Mouse (Mus musculus) lung, embryonic 16.5 days (tissue): ENCODE measurements around the gene Col20a1. TPM values are rescaled to one million over a fixed set of nuclear protein-coding genes. Genes with fewer than 3 reads are reported as not detected.

Experiments
- ATAC-seq: fragments of 200-750 bp; cut with Nextera tagmentation; 2 replicates; pipeline ENCODE4 v1.8.0; 2017; ENCODE audit warnings: low read depth, mild to moderate bottlenecking, moderate library complexity
- H3K27ac ChIP-seq: fragments of 300-500 bp; sonication (generic); 2 replicates; pipeline ENCODE4 v1.5.1; 2014; ENCODE audit warnings: mild to moderate bottlenecking, control low read depth, low read length
- H3K27me3 ChIP-seq: fragments of 300-500 bp; sonication (generic); 2 replicates; pipeline ENCODE4 v1.6.1; 2014; ENCODE audit warnings: low read depth, low read length, mixed read lengths; ENCODE audit not compliant: control insufficient read depth, insufficient read depth
- H3K36me3 ChIP-seq: fragments of 300-500 bp; sonication (generic); 2 replicates; pipeline ENCODE4 v1.6.1; 2014; ENCODE audit warnings: low read length; ENCODE audit not compliant: control insufficient read depth, insufficient read depth
- H3K4me1 ChIP-seq: fragments of 300-500 bp; sonication (generic); replicated peaks from 2 replicates; pipeline ENCODE4 v1.6.1; 2014; ENCODE audit warnings: low read length, mixed read lengths; ENCODE audit not compliant: control insufficient read depth, insufficient read depth
- H3K4me2 ChIP-seq: fragments of 300-500 bp; sonication (generic); 2 replicates; pipeline ENCODE4 v1.6.1; 2014; ENCODE audit warnings: low read depth, low read length, control low read depth
- H3K4me3 ChIP-seq: fragments of 300-500 bp; sonication (generic); 2 replicates; pipeline ENCODE4 v1.5.1; 2014; ENCODE audit warnings: mild to moderate bottlenecking, low read length, control low read depth
- H3K9ac ChIP-seq: fragments of 300-500 bp; sonication (generic); 2 replicates; pipeline ENCODE4 v1.6.1; 2014; ENCODE audit warnings: low read length, control low read depth
- H3K9me3 ChIP-seq: fragments of 300-500 bp; sonication (generic); 2 replicates; pipeline ENCODE4 v1.6.1; 2016; ENCODE audit warnings: low read length; ENCODE audit not compliant: control insufficient read depth
- WGBS: fragments of 180-500 bp; shearing (Covaris S2); extraction: QIAGEN DNeasy Blood & Tissue Kit; methylation state at CpG from one replicate; pipeline ENCODE4 v1.1.7; 2014; 5-methylcytosine and 5-hydroxymethylcytosine counted together
- polyA plus RNA-seq: library from polyadenylated mRNA; unstranded; fragments of >200 nt; fragmentation: Nextera tagmentation; extraction: Ambion mirVana; gene quantifications from 2 replicates; pipeline ENCODE4 v1.2.1, GENCODE M21; 2015

The Col20a1 gene
- polyA plus RNA-seq, 1 experiment from 2014 or later = 0.09 TPM

DNA sequence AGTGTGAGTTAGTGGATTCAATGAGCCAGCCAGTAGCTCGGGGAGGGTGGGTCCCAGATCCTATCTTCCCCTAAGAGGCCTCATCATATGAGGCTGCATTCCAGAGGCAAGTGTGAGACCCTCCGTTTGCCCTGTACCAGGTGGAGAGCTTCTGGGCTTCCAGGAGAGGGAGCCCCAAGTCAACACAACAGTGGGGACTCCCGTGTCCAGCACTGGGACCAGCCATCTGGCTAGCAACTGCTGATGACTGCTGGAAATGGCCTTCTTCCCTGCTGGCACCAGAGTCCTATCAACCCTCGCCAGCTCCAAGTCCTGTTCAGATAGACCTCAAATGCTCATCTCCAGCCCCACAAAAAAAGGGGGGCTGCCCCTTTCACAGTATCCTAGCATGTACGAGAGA lies 46.1 kb downstream of the Col20a1 start:
- peaks cover 5% of the 10 kb centered on the region; the same call in 1 of the 2 replicates for H3K27me3 ChIP-seq

DNA sequence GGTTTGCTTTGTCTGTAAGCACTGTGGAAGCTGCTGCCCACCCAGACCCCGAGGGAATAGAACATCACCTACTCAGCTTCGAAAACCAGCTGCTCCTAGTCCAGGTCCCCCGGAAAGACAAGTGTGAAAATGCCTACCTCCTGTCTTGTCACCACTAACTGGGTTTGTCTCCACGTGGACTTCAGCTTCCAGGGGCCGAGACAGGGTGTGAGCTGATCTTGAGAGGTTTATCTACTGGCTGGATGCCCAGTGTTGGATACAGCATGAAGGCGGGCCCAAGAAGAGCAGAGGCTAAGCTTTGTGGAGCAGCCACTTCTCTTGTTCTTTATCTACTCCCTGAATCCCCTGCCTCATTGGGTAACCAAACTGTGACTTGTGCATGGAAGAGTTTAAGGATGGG lies 47.0 kb downstream of the Col20a1 start:
- ATAC-seq = 0 out of 2 replicates have a peak, but pooled peaks have one; percentile 34
- Histone ChIP-seq H3K4me1 (no peaks in the 10 kb centered on the region), H3K9me3 (no peaks in the 10 kb centered on the region), H3K9ac (no peak overlapping the region), H3K4me2 (no peak overlapping the region), H3K27me3 (peaks cover 13% of the 10 kb centered on the region), H3K4me3 (no peak overlapping the region), H3K36me3 (no peaks in the 10 kb centered on the region), H3K27ac (no peak overlapping the region)
- WGBS = 20% methylated on average over 6 of the region's 6 CpGs

More for the DNA sequence above, 46.1 kb downstream of the Col20a1 start:
- no peak for ATAC-seq
- Histone ChIP-seq H3K36me3 (no peaks in the 10 kb centered on the region), H3K9ac (no peak overlapping the region), H3K4me1 (no peaks in the 10 kb centered on the region), H3K9me3 (no peaks in the 10 kb centered on the region), H3K4me2 (no peak overlapping the region), H3K27ac (no peak overlapping the region), H3K4me3 (no peak overlapping the region)
- 30% methylated on average over 5 of the region's 5 CpGs for WGBS

DNA sequence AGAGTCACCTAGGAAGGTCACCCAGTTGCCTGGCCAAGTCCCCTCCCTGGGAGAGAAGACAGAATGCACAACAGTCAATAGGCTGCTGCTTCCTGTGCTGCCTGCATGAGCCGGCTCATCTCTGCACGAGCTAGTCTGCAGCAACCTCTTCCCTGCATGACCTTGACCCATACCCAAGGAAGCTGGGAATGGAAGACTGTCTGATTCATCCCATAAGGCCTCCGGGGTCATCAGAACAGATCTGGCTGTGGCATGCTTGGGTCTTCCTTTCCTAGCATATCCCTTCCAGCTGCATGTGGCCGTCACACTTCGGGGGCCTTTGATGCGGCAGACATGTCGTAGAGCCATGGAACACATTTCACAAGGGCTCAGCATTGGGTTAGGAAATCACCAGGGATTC lies 48.9 kb downstream of the Col20a1 start:
- WGBS = 71% methylated on average over 7 of the region's 7 CpGs
- ATAC-seq = no peak

DNA sequence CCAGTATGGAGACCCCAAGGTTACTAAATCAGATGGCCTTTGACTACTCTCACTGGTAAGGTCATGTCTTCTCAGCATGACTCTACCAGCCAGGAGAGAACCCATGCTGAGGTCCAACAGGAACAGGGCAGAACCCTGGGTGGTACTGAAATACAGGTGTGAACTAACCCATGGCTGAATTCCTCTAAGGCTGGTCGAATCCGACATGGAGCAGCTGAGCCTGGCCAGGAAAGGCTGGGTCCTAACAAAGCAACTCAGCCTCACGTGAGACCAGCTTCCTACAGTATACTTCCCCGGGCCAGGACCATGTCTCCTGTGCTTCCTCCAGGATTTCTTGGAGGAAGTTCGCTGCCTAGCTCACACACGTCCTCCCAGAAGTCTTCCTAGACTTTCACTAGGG lies 50.2 kb downstream of the Col20a1 start:
- no peak for ATAC-seq
- Histone ChIP-seq H3K9ac (no peak overlapping the region), H3K27ac (no peak overlapping the region), H3K9me3 (no peaks in the 10 kb centered on the region), H3K4me1 (peaks cover 3% of the 10 kb centered on the region; the same call in 1 of the 2 replicates), H3K4me3 (no peak overlapping the region), H3K27me3 (peaks cover 41% of the 10 kb centered on the region), H3K36me3 (no peaks in the 10 kb centered on the region), H3K4me2 (no peak overlapping the region)
- 69% methylated on average over 6 of the region's 6 CpGs for WGBS

More for the DNA sequence above, 48.9 kb downstream of the Col20a1 start:
- Histone ChIP-seq H3K27ac (no peak overlapping the region), H3K4me1 (peaks cover 3% of the 10 kb centered on the region; the same call in 1 of the 2 replicates), H3K27me3 (peaks cover 32% of the 10 kb centered on the region), H3K9ac (no peak overlapping the region), H3K4me2 (no peak overlapping the region), H3K4me3 (no peak overlapping the region), H3K36me3 (no peaks in the 10 kb centered on the region), H3K9me3 (no peaks in the 10 kb centered on the region)

DNA sequence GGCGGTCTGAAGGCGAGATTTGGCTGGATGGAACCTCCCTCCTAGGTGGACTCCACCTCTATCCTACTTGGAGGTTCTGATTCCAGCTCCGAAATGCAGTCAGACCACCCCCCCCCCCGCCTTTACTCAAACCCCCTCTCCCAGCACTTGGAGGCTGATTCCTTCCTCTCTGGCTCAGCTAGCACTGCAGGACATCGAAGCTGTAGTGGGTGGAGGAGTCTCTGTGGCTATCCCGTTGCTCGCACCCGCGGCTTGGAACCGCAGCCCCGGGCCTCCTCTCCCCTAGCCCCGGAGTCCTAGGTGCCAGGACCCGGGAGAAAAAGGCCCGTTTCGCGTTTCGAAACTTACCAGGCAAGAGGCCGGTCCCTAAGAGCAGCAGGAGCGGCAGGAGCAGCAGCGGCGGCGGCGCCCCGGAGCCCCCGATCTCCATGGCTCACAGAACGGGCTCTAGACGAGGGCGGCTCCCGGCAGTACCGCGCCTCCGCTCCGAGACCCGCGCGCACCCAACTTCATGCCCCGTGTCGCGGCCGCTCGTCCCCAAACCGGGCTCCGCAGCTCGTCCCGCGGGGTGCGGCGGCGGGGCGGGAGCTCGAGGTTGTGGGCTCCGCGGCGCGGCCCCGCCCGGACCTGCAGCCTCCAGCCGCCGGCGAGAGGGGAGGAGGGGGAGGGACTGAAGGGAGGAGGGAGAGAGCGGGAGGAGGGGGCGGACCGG lies 52.5 kb downstream of the Col20a1 start:
- WGBS = 2% methylated on average over 53 of the region's 63 CpGs
- ATAC-seq = peak; percentile 45
- Histone ChIP-seq H3K4me3 (peak overlapping the region; percentile 55), H3K27me3 (peaks cover 43% of the 10 kb centered on the region), H3K9ac (peak overlapping the region; percentile 55), H3K27ac (no peak overlapping the region), H3K4me1 (peaks cover 3% of the 10 kb centered on the region; the same call in 1 of the 2 replicates), H3K36me3 (no peaks in the 10 kb centered on the region), H3K4me2 (peak overlapping the region; percentile 93), H3K9me3 (no peaks in the 10 kb centered on the region)

DNA sequence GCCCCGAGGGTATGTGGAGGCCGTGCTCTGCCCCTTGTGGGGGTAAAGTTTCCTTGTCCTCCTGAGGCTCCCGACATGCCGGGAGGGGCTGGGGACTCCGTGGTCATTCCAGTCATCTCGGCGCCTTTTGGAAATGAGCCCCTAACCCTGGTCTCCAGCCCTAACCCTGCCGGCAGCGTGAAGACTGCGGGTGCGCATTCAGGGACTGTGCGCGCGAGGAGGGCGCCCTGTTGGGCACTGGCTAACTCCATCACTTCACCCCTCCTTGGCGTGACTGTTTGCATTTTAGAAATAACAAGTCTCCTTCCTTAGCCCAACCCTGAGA lies 53.0 kb downstream of the Col20a1 start:
- H3K4me2 ChIP-seq = peak overlapping the region; percentile 93
- peak overlapping the region; percentile 55 for H3K4me3 ChIP-seq
- H3K4me1 ChIP-seq = peaks cover 3% of the 10 kb centered on the region; the same call in 1 of the 2 replicates
- H3K27ac ChIP-seq = no peak overlapping the region
- peak overlapping the region; percentile 55 for H3K9ac ChIP-seq
- no peaks in the 10 kb centered on the region for H3K36me3 ChIP-seq
- under 1% methylated on average over 16 of the region's 16 CpGs for WGBS
- no peaks in the 10 kb centered on the region for H3K9me3 ChIP-seq
- peak; percentile 31; the same call in 1 of the 2 replicates for ATAC-seq
- H3K27me3 ChIP-seq = peaks cover 43% of the 10 kb centered on the region

DNA sequence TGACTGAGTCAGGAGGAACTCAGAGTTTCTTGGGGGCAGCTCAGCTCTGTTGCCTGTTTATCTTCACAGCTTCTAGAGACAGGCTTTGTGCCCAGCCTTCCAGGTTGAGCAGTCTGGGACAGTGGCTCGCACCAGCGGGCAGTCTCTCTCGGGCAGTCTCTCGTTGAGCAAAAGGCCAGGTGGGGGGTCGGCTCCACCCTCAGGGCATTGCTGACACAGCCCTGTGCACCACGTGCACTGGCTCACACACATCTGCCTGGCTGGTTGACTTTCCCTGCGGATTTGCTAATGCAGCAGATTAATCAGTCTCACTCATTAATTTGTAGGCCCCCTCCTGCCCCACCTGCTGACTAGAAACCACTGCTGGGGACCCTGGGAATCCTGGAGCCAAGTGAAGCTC lies 55.6 kb downstream of the Col20a1 start:
- ATAC-seq = no peak
- Histone ChIP-seq H3K4me3 (no peak overlapping the region), H3K9me3 (no peaks in the 10 kb centered on the region), H3K4me1 (peaks cover 3% of the 10 kb centered on the region; the same call in 1 of the 2 replicates), H3K27ac (no peak overlapping the region), H3K36me3 (no peaks in the 10 kb centered on the region), H3K9ac (no peak overlapping the region), H3K4me2 (no peak overlapping the region), H3K27me3 (peaks cover 40% of the 10 kb centered on the region)
- WGBS = 7% methylated on average over 7 of the region's 7 CpGs

DNA sequence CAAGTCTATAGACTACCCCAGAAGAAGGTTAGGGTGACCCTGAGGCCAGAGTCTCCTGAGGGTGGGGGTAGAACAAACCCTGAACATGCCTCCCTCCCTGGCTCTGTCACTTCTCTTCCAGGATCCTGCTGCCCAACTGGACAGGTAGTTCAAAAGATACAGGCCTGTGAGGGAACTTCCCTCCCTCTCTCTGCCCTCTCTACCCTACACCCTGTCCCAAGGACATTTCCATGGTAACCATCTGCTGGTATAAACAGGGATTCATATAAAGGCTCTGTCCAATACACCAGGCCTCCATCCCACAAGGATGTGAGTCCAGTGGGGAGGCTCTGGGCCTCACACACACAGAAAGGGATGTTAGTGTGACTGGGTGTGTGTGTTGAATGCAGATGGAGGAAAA lies 56.0 kb downstream of the Col20a1 start:
- Histone ChIP-seq H3K27ac (no peak overlapping the region), H3K4me2 (no peak overlapping the region), H3K4me1 (peaks cover 3% of the 10 kb centered on the region; the same call in 1 of the 2 replicates), H3K9ac (no peak overlapping the region), H3K36me3 (no peaks in the 10 kb centered on the region), H3K4me3 (no peak overlapping the region), H3K27me3 (peaks cover 38% of the 10 kb centered on the region), H3K9me3 (no peaks in the 10 kb centered on the region)
- no peak for ATAC-seq

DNA sequence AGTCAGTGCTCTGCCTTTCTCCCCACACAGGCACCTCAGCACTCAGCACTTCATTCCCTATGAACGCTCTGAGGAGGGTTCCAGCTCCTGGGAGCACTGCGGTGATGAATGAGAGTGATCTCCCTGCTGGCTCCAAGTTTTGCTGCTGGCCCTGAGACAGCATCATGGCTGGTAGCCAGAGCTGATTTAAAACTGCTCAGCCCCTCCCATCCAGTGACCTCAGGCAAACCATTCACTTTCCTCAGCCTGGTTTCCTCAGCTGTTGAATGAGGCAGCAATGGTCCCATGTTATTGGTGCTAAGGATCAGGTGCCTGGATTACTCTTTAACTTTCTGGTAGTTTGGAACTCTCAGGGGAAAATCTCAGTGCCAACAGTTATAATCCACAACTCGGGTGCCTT lies 57.1 kb downstream of the Col20a1 start, which contains the start of gene Chrna4:
Chrna4 (minus strand) TSS at position 110 of the 400 bp plus-strand sequence.
- 57% methylated on average over 3 of the region's 3 CpGs for WGBS
- H3K4me1 ChIP-seq = peaks cover 3% of the 10 kb centered on the region; the same call in 1 of the 2 replicates
- no peak within 1 kb of the TSS for H3K9ac ChIP-seq
- no peak within 1 kb of the TSS for H3K4me3 ChIP-seq
- peaks cover 28% of the 10 kb centered on the region for H3K27me3 ChIP-seq
- no peak within 1 kb of the TSS for H3K27ac ChIP-seq
- ATAC-seq = no peak
- no peaks in the 10 kb centered on the region for H3K9me3 ChIP-seq
- no peak within 1 kb of the TSS for H3K4me2 ChIP-seq
- H3K36me3 ChIP-seq = no peaks in the 10 kb centered on the region
